Mouse (Mus musculus) MEL (cell line): ENCODE measurements at regions not wholly inside any gene's neighbourhood (a gene's known extent, or its start where the extent isn't known, plus 50 kb on each side); places are given as distances from the start of the nearest gene placed in this dataset.

ENCODE experiments used
- DNase-seq: peaks from one replicate; pipeline ENCODE4 v3.0.0; 2011; ENCODE audit warnings: low read depth, low spot score
- H3K27ac ChIP-seq: 2 replicates; pipeline ENCODE4 v1.5.1; 2012; ENCODE audit warnings: low read depth, mild to moderate bottlenecking, control low read depth, low read length, moderate library complexity; ENCODE audit not compliant: control insufficient read depth
- H3K27me3 ChIP-seq, 2 experiments: fragments of 150-350 bp in 1 of 2; sonication (generic) in 1 of 2; 2 replicates each; pipeline ENCODE4 v1.6.1; 2012; ENCODE audit warnings: low read length in 2 of 2, mild to moderate bottlenecking in 2 of 2, improper control_type of control experiment in 1 of 2, moderate library complexity in 1 of 2; ENCODE audit not compliant: insufficient read depth in 2 of 2, control insufficient read depth in 1 of 2
- H3K36me3 ChIP-seq, 2 experiments: 2 replicates each; pipeline ENCODE4 v1.6.1; 2012 to 2014; ENCODE audit warnings: low read length in 2 of 2, improper control_type of control experiment in 1 of 2, inconsistent platforms in 1 of 2, mild to moderate bottlenecking in 1 of 2; ENCODE audit not compliant: insufficient read depth in 2 of 2, control insufficient read depth in 1 of 2
- H3K4me1 ChIP-seq, 2 experiments: fragments of 150-350 bp in 1 of 2; sonication (generic) in 1 of 2; 2 replicates each; pipeline ENCODE4 v1.6.1; 2012; ENCODE audit warnings: low read length in 2 of 2, improper control_type of control experiment in 1 of 2, mild to moderate bottlenecking in 1 of 2; ENCODE audit not compliant: insufficient read depth in 2 of 2, control insufficient read depth in 1 of 2
- H3K4me3 ChIP-seq, 2 experiments: fragments of 150-350 bp in 1 of 2; sonication (generic) in 1 of 2; 2 replicates each; pipeline ENCODE4 v1.5.1; 2012; ENCODE audit warnings: low read depth in 2 of 2, low read length in 2 of 2, mild to moderate bottlenecking in 2 of 2, moderate library complexity in 2 of 2, control low read depth in 1 of 2, improper control_type of control experiment in 1 of 2; ENCODE audit not compliant: control insufficient read depth in 1 of 2, insufficient read depth in 1 of 2
- H3K79me2 ChIP-seq: 2 replicates; pipeline ENCODE4 v1.6.1; 2012; ENCODE audit warnings: mild to moderate bottlenecking, low read length, moderate library complexity; ENCODE audit not compliant: control insufficient read depth, poor library complexity, insufficient read depth
- H3K9ac ChIP-seq: 2 replicates; pipeline ENCODE4 v1.6.1; 2012; ENCODE audit warnings: low read depth, mild to moderate bottlenecking, control low read depth, low read length, moderate library complexity; ENCODE audit not compliant: control insufficient read depth, poor library complexity, severe bottlenecking
- H3K9me3 ChIP-seq: fragments of 150-350 bp; sonication (generic); replicated peaks from 2 replicates; pipeline ENCODE4 v1.6.1; 2012; ENCODE audit warnings: mild to moderate bottlenecking, low read length, improper control_type of control experiment, moderate library complexity; ENCODE audit not compliant: insufficient read depth
- BHLHE40 ChIP-seq: IDR thresholded peaks from 2 replicates; pipeline ENCODE4 v1.6.1; 2012; ENCODE audit warnings: low read depth, mild to moderate bottlenecking, inconsistent platforms, low read length, improper control_type of control experiment, borderline replicate concordance
- CHD1 ChIP-seq: IDR thresholded peaks from 2 replicates; pipeline ENCODE4 v1.6.1; 2012; ENCODE audit warnings: low read depth, mild to moderate bottlenecking, inconsistent platforms, low read length, improper control_type of control experiment
- E2F4 ChIP-seq: IDR thresholded peaks from 2 replicates; pipeline ENCODE4 v1.6.1; 2011; ENCODE audit warnings: low read depth, low read length, improper control_type of control experiment, borderline replicate concordance
- EP300 ChIP-seq, 2 experiments: IDR thresholded peaks; 2 replicates each; pipeline ENCODE4 v1.6.1; 2011; ENCODE audit warnings: improper control_type of control experiment in 2 of 2, low read length in 2 of 2, low read depth in 1 of 2, mild to moderate bottlenecking in 1 of 2
- ETS1 ChIP-seq: IDR thresholded peaks from 2 replicates; pipeline ENCODE4 v1.6.1; 2012; ENCODE audit warnings: low read depth, mild to moderate bottlenecking, inconsistent platforms, low read length, improper control_type of control experiment, moderate library complexity
- GABPA ChIP-seq: IDR thresholded peaks from 2 replicates; pipeline ENCODE4 v1.6.1; 2012; ENCODE audit warnings: low read depth, mild to moderate bottlenecking, inconsistent platforms, low read length, improper control_type of control experiment, moderate library complexity
- GATA1 ChIP-seq: IDR thresholded peaks from 2 replicates; pipeline ENCODE4 v1.6.1; 2011; ENCODE audit warnings: low read depth, low read length, improper control_type of control experiment
- HCFC1 ChIP-seq: IDR thresholded peaks from 2 replicates; pipeline ENCODE4 v1.6.1; 2012; ENCODE audit warnings: low read depth, mild to moderate bottlenecking, inconsistent platforms, low read length, improper control_type of control experiment, moderate library complexity
- KAT2A ChIP-seq: conservative IDR thresholded peaks from 2 replicates; pipeline ENCODE4 v1.6.1; 2012; ENCODE audit warnings: low read depth, low read length, improper control_type of control experiment, inconsistent platforms
- MAFK ChIP-seq: IDR thresholded peaks from 2 replicates; pipeline ENCODE4 v1.6.1; 2011; ENCODE audit warnings: low read depth, mild to moderate bottlenecking, low read length, improper control_type of control experiment, borderline replicate concordance
- MAX ChIP-seq: IDR thresholded peaks from 2 replicates; pipeline ENCODE4 v1.6.1; 2011; ENCODE audit warnings: low read length, improper control_type of control experiment
- MXI1 ChIP-seq: IDR thresholded peaks from 2 replicates; pipeline ENCODE4 v1.6.1; 2011; ENCODE audit warnings: mild to moderate bottlenecking, low read depth, low read length, improper control_type of control experiment
- MYB ChIP-seq: IDR thresholded peaks from 2 replicates; pipeline ENCODE4 v1.6.1; 2011; ENCODE audit warnings: mild to moderate bottlenecking, low read depth, low read length, improper control_type of control experiment
- MYC ChIP-seq: IDR thresholded peaks from 2 replicates; pipeline ENCODE4 v1.6.1; 2011; ENCODE audit warnings: low read depth, mild to moderate bottlenecking, low read length, improper control_type of control experiment, moderate library complexity
- NRF1 ChIP-seq: IDR thresholded peaks from 2 replicates; pipeline ENCODE4 v1.6.1; 2014; ENCODE audit warnings: low read depth, mild to moderate bottlenecking, inconsistent platforms, low read length, improper control_type of control experiment, moderate library complexity; ENCODE audit not compliant: poor library complexity, insufficient read depth, severe bottlenecking
- POLR2A ChIP-seq, 2 experiments: IDR thresholded peaks; 2 replicates each; pipeline ENCODE4 v1.6.1; 2011 to 2012; ENCODE audit warnings: low read length in 2 of 2, mild to moderate bottlenecking in 2 of 2, control low read depth in 1 of 2, improper control_type of control experiment in 1 of 2, low read depth in 1 of 2, moderate library complexity in 1 of 2; ENCODE audit not compliant: control insufficient read depth in 1 of 2, insufficient read depth in 1 of 2, poor library complexity in 1 of 2
- POLR2AphosphoS2 ChIP-seq: IDR thresholded peaks from 2 replicates; pipeline ENCODE4 v1.6.1; 2011; ENCODE audit warnings: low read length, improper control_type of control experiment
- RAD21 ChIP-seq: IDR thresholded peaks from 2 replicates; pipeline ENCODE4 v1.6.1; 2011; ENCODE audit warnings: mild to moderate bottlenecking, low read depth, low read length, improper control_type of control experiment
- TAL1 ChIP-seq: IDR thresholded peaks from 2 replicates; pipeline ENCODE4 v1.6.1; 2012; ENCODE audit warnings: mild to moderate bottlenecking, inconsistent platforms, low read length, moderate library complexity, mixed read lengths
- TBP ChIP-seq: IDR thresholded peaks from 2 replicates; pipeline ENCODE4 v1.8.0; 2011; ENCODE audit warnings: low read depth, low read length, improper control_type of control experiment
- UBTF ChIP-seq: IDR thresholded peaks from 2 replicates; pipeline ENCODE4 v1.6.1; 2012; ENCODE audit warnings: low read depth, mild to moderate bottlenecking, inconsistent platforms, low read length, improper control_type of control experiment, moderate library complexity, borderline replicate concordance; ENCODE audit not compliant: insufficient read depth
- USF2 ChIP-seq, 2 experiments: IDR thresholded peaks; 2 replicates each; pipeline ENCODE4 v1.6.1; 2011 to 2012; ENCODE audit warnings: improper control_type of control experiment in 2 of 2, low read length in 2 of 2, borderline replicate concordance in 1 of 2, inconsistent platforms in 1 of 2, low read depth in 1 of 2, mild to moderate bottlenecking in 1 of 2; ENCODE audit not compliant: insufficient read depth in 1 of 2
- ZKSCAN1 ChIP-seq: IDR thresholded peaks from 2 replicates; pipeline ENCODE4 v1.6.1; 2012; ENCODE audit warnings: low read depth, mild to moderate bottlenecking, inconsistent platforms, low read length, improper control_type of control experiment, moderate library complexity
- ZMIZ1 ChIP-seq: IDR thresholded peaks from 2 replicates; pipeline ENCODE4 v1.6.1; 2012; ENCODE audit warnings: low read depth, mild to moderate bottlenecking, inconsistent platforms, low read length, improper control_type of control experiment, moderate library complexity

DNA sequence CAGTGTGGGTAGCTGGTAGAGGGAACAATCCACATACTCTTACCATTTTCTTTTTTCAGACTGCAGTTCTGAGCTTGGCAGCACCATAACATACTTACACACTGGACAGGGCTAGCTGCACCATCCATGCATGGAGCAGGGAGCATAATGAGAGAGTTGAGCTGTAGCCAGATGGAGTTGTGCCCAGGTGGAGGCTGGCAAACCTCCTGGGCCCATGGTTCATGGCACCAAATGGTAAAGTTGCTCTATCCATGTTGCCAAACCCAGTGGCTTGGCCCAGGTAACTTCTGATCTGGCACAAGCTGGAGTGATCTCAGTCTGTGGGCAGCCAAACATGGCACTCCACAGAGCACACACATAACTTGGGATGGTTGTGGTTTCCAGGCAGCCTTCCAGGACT lies 111.0 kb upstream of the Lhx8 start:
- H3K27me3 ChIP-seq, result no peaks in the 10 kb centered on the region
- H3K9me3 ChIP-seq, result no peaks in the 10 kb centered on the region
- no peak overlapping the region for H3K27ac ChIP-seq
- DNase-seq, result no peak
- H3K9ac ChIP-seq, result no peak overlapping the region
- no peak overlapping the region for H3K4me3 ChIP-seq
- no peaks in the 10 kb centered on the region for H3K79me2 ChIP-seq
- H3K4me1 ChIP-seq, result no peaks in the 10 kb centered on the region
- H3K36me3 ChIP-seq, result no peaks in the 10 kb centered on the region
- no peak for TF ChIP-seq KAT2A
- no peak for TF ChIP-seq UBTF
- TF ChIP-seq GABPA, result no peak
- TF ChIP-seq ZKSCAN1, result no peak
- no peak for TF ChIP-seq BHLHE40
- TF ChIP-seq POLR2AphosphoS2, result no peak
- TF ChIP-seq POLR2A (IDR thresholded peaks at IDR 0.05; ENCODE audit: control insufficient read depth in 1 of 2, insufficient read depth in 1 of 2, low read depth in 1 of 2, low read length in 2 of 2, poor library complexity in 1 of 2), result no peak
- no peak for TF ChIP-seq ETS1
- TF ChIP-seq RAD21, result no peak
- TF ChIP-seq MAX, result no peak

- H3K79me2 ChIP-seq, result no peaks in the 10 kb centered on the region
- DNase-seq, result no peak
- H3K4me1 ChIP-seq, result no peaks in the 10 kb centered on the region
- H3K4me3 ChIP-seq, result no peak overlapping the region
- no peaks in the 10 kb centered on the region for H3K27me3 ChIP-seq
- no peak overlapping the region for H3K27ac ChIP-seq
- TF ChIP-seq NRF1 (no peak), MAX (no peak), E2F4 (no peak), TAL1 (no peak), GATA1 (no peak), MAFK (no peak), TBP (no peak), ZMIZ1 (no peak), CHD1 (no peak), UBTF (no peak), POLR2A (IDR thresholded peaks at IDR 0.05; ENCODE audit: control insufficient read depth in 1 of 2, insufficient read depth in 1 of 2, low read depth in 1 of 2, low read length in 2 of 2, poor library complexity in 1 of 2) (no peak), HCFC1 (no peak), MYC (no peak), USF2 (IDR thresholded peaks at IDR 0.05; ENCODE audit: borderline replicate concordance in 1 of 2, insufficient read depth in 1 of 2, low read depth in 1 of 2, low read length in 2 of 2) (no peak), ETS1 (no peak), EP300 (IDR thresholded peaks at IDR 0.05; ENCODE audit: low read depth in 1 of 2, low read length in 2 of 2) (no peak), MXI1 (no peak), ZKSCAN1 (no peak), KAT2A (no peak), MYB (no peak)
- no peak overlapping the region for H3K9ac ChIP-seq
- H3K36me3 ChIP-seq, result no peaks in the 10 kb centered on the region
- H3K9me3 ChIP-seq, result no peaks in the 10 kb centered on the region
Observed at GRCm38 (mm10) chr3:154440899-154441298, 110.4 kb upstream of the Lhx8 start.
